Mouse (Mus musculus) urinary bladder, adult 2 months (tissue): ENCODE results near the gene Arglu1. TPM values are rescaled to one million over a fixed set of nuclear protein-coding genes. Genes with fewer than 3 reads are reported as not detected.

Experiments used
- DNase-seq: peaks from one replicate; pipeline ENCODE4 v3.0.0; 2022; ENCODE audit warnings: low spot score
- polyA plus RNA-seq: library from polyadenylated mRNA; depleted of rRNA; stranded (reverse); fragments of >200 nt; gene quantifications from 2 replicates; pipeline ENCODE4 v1.2.3, GENCODE M21; 2012; rRNA removed

Gene Arglu1
- 107 and 133 TPM in 2 replicates for polyA plus RNA-seq

GRCm38 (mm10) chr8:8690146-8691092 is at the start of gene Arglu1:
Gene Arglu1, minus strand, starts transcription at chr8:8690521.
- DNase-seq: peak; percentile 99

GRCm38 (mm10) chr8:8737271-8737670 is 47.0 kb upstream of the Arglu1 start:
- no peak for DNase-seq

- DNase-seq: no peak
These were observed 46.5 kb upstream of the Arglu1 start for GRCm38 (mm10) chr8:8736826-8737225.

- DNase-seq: no peak
These were observed 43.5 kb upstream of the Arglu1 start for GRCm38 (mm10) chr8:8733804-8734203.

- DNase-seq: no peak
These were observed 38.3 kb upstream of the Arglu1 start for GRCm38 (mm10) chr8:8728643-8729042.

GRCm38 (mm10) chr8:8726547-8726946 is 36.2 kb upstream of the Arglu1 start:
- DNase-seq: no peak

GRCm38 (mm10) chr8:8704813-8705212 is 14.5 kb upstream of the Arglu1 start:
- no peak for DNase-seq

GRCm38 (mm10) chr8:8703668-8704067 is 13.3 kb upstream of the Arglu1 start:
- no peak for DNase-seq

- no peak for DNase-seq
These were observed 10.5 kb upstream of the Arglu1 start for GRCm38 (mm10) chr8:8700821-8701220.

GRCm38 (mm10) chr8:8700229-8700628 is 9.9 kb upstream of the Arglu1 start:
- DNase-seq: no peak

GRCm38 (mm10) chr8:8689454-8690145 is 721 bp downstream of the Arglu1 start:
- DNase-seq: peak; percentile 57

GRCm38 (mm10) chr8:8688823-8689453 is 1.4 kb downstream of the Arglu1 start:
- DNase-seq: no peak

- no peak for DNase-seq
These were observed 4.8 kb downstream of the Arglu1 start for GRCm38 (mm10) chr8:8685517-8685916.

- DNase-seq: no peak
These were observed 7.6 kb downstream of the Arglu1 start for GRCm38 (mm10) chr8:8682697-8683096.

GRCm38 (mm10) chr8:8678236-8678635 is 12.1 kb downstream of the Arglu1 start:
- no peak for DNase-seq

GRCm38 (mm10) chr8:8674864-8675263 is 15.5 kb downstream of the Arglu1 start:
- DNase-seq: no peak

- DNase-seq: peak; percentile 79
These were observed 28.6 kb downstream of the Arglu1 start for GRCm38 (mm10) chr8:8661759-8662138.

GRCm38 (mm10) chr8:8661103-8661758 is 29.1 kb downstream of the Arglu1 start, which contains the start of gene Efnb2:
Gene Efnb2, minus strand, starts transcription at chr8:8661242.
- DNase-seq: peak; percentile 99

GRCm38 (mm10) chr8:8660307-8661098 is 29.8 kb downstream of the Arglu1 start:
- DNase-seq: no peak

GRCm38 (mm10) chr8:8659503-8660306 is 30.6 kb downstream of the Arglu1 start:
- peak; percentile 41 for DNase-seq
